Mouse (Mus musculus) B cell, adult (primary cell): ENCODE measurements around the gene Ccdc142. TPM values are rescaled to one million over a fixed set of nuclear protein-coding genes. Genes with fewer than 3 reads are reported as not detected.

Experiments used
- total RNA-seq: library from RNA; stranded (reverse); gene quantifications from 4 replicates; pipeline ENCODE4 v1.2.4, GENCODE M21; 2023; ENCODE audit not compliant: inconsistent age

Ccdc142 gene
- 15.9 to 23.6 TPM (median 20.1 TPM) in 4 replicates for total RNA-seq

DNA sequence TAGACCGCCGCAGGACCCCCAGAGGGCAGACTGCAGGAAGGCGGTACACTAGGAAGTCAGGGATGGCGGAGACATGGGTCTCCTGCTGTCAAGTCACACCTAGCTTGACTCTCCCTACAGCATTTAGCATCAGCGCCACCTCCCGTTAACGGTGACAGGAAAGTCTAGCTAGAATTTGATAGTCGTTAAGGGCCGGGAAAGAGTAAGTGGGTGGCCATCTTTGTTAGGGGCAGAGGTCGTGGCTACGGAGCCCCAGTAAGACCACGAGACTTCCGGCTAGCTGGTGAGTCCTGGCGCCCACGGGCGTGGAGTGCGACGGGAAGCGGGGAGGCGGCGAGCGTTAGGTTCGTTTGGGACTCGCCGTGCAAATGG is at the start of gene Ccdc142, which contains the start of gene Gm42688:
Ccdc142 (plus strand) TSS at position 286 of the 372 bp plus-strand sequence.
Gm42688 (plus strand) TSS at position 302 of the 372 bp plus-strand sequence.

GRCm38 (mm10) chr6:83054074-83054851 is 47.1 kb upstream of the Ccdc142 start, which contains the start of gene Aup1:
Gene Aup1, plus strand, starts transcription at chr6:83054521.

GRCm38 (mm10) chr6:83054871-83055431 is 46.5 kb upstream of the Ccdc142 start, which contains the start of gene Htra2:
Gene Htra2, minus strand, starts transcription at chr6:83055273.

GRCm38 (mm10) chr6:83057790-83058189 is 43.6 kb upstream of the Ccdc142 start, which contains the start of gene Dqx1:
Gene Dqx1, plus strand, starts transcription at chr6:83057844.

GRCm38 (mm10) chr6:83070247-83070310 is 31.3 kb upstream of the Ccdc142 start, which contains the start of gene Tlx2:
Gene Tlx2, minus strand, starts transcription at chr6:83070293.

GRCm38 (mm10) chr6:83077630-83078323 is 23.6 kb upstream of the Ccdc142 start, which contains the start of gene Pcgf1:
Gene Pcgf1, plus strand, starts transcription at chr6:83077869.

GRCm38 (mm10) chr6:83086121-83087035 is 15.0 kb upstream of the Ccdc142 start, which contains the start of gene Lbx2:
Gene Lbx2, plus strand, starts transcription at chr6:83086367.

GRCm38 (mm10) chr6:83108762-83109668 is 7.6 kb downstream of the Ccdc142 start, which contains the start of gene Mrpl53:
Gene Mrpl53, plus strand, starts transcription at chr6:83109040.

DNA sequence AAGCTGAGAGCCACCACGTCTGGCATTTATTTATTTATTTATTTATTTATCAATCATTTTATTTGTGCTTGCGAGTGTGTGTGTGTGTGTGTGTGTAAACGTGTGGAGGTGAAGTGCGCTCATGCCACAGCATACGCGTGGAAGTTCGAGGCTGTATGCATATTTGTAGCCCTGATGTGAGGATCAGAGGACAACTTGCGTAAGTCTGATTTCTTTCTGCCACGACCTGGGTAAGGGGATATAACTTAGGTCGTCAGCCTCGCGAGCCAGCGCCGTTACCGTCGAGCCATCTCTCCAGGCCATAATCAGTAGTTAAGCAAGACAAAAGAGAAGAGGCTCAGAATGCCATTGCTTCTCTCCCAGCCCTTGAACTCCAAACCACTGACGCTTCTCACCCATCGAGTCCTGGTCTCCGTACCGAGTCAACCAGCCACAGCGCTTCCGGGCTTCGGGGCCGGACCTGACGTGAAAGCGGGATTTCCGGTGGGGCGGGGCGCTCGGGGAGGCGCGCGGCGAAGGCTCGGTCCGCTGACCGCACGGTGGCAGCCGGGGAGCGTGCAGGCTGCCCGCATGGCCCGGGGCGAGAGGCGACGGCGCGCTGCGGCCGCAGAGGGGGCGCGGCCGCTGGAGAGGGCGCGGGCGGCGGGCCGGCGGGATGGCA is 13.7 kb downstream of the Ccdc142 start, which contains the start of gene Mogs:
Mogs (plus strand) TSS at position 486 of the 661 bp plus-strand sequence.

DNA sequence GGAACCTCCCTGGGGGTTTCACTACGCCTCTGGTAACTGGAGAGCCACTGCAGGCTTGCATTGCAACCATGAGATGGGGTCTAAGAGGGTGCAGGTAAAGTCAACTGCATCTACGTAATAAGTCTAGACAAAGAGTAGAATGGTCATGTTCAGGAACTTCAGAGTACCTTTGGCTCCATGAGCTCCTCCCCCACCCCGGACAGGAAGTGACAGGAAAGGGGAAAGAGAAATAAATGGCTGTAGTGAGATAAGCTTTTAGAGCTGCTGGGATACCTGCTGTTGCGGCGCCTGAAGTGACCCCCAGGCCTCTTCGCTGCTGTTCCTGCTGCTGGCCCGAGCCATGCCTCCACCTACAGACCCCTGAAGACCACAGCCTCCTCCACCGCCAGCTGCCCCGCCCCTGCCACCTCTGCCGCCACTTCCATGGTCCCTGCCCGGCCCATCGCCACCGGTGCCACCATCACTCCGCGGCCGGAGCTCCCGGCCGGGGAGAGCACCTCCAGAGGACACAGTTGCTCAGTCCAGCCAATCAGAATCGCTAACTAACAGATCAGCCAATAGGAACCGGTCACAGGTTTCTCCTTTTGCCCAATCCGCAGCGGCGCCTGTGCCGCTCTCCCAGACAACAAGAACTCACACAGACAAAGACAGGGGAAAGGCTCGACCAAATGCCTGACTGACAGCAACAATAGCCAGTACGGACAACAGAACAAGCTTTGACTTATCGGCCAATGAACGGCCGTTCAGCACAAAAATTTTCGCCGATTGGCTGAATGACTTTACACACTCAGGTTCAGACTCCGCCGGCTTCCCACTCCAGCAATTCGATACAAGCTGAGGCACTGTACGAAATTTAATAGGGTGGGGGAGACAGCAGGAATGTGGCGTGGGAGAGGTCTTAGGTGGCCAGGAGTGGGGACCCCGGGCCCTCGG is 19.8 kb downstream of the Ccdc142 start, which contains the start of gene Wbp1:
Wbp1 (minus strand) TSS at position 630 of the 933 bp plus-strand sequence.

DNA sequence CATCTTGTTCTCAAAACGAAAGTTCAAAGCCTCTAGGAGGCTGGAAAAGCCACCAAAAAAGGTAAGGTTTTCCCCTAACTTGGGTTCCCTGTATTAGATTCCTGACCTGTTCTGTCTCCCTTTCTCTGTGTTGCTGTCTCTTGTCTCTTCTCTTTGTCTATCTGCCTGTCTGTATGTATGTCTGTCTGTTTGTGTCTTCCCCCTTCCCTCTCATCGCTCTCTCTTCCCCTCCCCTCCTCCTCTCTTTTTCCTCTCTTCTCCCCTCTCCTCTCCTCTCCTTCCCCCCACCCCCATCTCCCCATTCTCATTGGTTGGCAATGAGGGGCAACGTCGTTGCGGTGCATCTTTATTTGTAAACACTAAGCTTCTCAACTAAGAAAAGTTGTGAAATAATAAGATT is 23.9 kb downstream of the Ccdc142 start, which contains the start of gene Ino80b:
Ino80b (minus strand) TSS at position 101 of the 400 bp plus-strand sequence.

DNA sequence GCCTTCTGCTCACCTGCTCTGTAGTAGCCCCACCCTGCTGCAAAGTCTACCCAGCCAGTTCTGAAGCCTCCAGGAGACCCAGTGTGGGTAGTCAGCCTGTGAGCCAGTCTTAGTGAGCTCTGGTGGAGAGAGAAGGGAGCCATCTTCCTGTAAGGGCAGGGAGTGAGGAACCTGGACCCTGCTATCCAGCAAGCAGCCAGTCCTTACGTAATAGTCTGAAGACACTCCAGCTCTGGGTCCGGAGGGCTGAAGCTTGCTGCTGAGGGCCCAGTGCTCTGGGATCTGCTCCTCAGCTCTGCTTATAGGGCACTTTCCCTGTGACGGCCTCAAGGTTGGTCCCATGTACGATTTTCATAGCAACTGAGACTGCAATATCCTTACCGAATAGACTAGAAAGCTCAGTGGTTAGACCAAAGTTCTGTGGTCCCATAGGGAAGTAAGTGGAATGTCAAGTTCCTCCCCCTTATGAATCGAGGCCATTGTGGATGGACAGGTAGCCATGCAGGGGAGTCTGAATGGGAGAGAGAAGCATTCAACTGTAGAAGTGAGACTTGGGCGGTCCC is 33.6 kb downstream of the Ccdc142 start, which contains the start of gene Rtkn:
Rtkn (plus strand) TSS at position 513 of the 563 bp plus-strand sequence.

DNA sequence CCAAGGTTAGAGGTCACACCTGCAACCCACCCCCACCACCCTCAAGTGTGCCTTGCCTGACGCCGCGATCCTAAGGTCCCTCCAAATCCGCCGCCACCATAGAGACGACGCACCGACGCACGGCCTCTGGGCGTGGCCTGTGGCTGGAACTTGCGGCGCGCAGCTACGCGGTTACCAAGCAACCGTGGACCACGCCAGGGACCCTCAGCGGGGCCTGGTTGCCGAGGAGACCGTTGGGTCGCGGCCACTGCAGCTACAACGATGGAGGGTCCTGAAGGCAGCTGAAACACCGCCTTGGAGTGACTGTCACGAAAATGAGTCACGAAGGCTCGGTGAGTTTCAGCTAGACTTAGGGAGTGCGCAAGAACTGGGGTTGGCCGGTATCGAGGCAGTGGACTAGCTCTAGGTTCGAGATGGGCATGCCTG is 54.9 kb downstream of the Ccdc142 start, which contains the start of the genes Wdr54 and 1700003E16Rik:
Wdr54 (minus strand) TSS at position 139 of the 426 bp plus-strand sequence.
1700003E16Rik (plus strand) TSS at position 146 of the 426 bp plus-strand sequence.

Other genes starting within 250 kb of the Ccdc142 start
- 0.24 to 0.64 TPM (median 0.47 TPM) in 4 replicates for gene Sema4f, start 161.8 kb upstream of the Ccdc142 start, total RNA-seq
- 4.1 to 6.3 TPM (median 4.5 TPM) in 4 replicates for gene M1ap, start 154.7 kb upstream of the Ccdc142 start, total RNA-seq
- gene Dok1, start 68.1 kb upstream of the Ccdc142 start, total RNA-seq = 27.3 to 33.2 TPM (median 32.8 TPM) in 4 replicates
- 0.39 to 1.2 TPM (median 0.51 TPM) in 4 replicates for gene Loxl3, start 67.4 kb upstream of the Ccdc142 start, total RNA-seq
- gene Aup1, start 47.1 kb upstream of the Ccdc142 start, total RNA-seq = 361 to 403 TPM (median 382 TPM) in 4 replicates
- gene Htra2, start 46.3 kb upstream of the Ccdc142 start, total RNA-seq = 50.0 to 64.9 TPM (median 56.3 TPM) in 4 replicates
- 9.5 to 12.1 TPM (median 10.8 TPM) in 4 replicates for gene Dqx1, start 43.8 kb upstream of the Ccdc142 start, total RNA-seq
- gene Tlx2, start 31.3 kb upstream of the Ccdc142 start, total RNA-seq = not detected in 4 replicates
- gene Pcgf1, start 23.7 kb upstream of the Ccdc142 start, total RNA-seq = 16.8 to 24.7 TPM (median 20.9 TPM) in 4 replicates
- gene Lbx2, start 15.2 kb upstream of the Ccdc142 start, total RNA-seq = not detected in 4 replicates
- gene Gm42688, start within 50 bp of the Ccdc142 start, total RNA-seq = 12.3 to 14.3 TPM (median 13.3 TPM) in 4 replicates
- 22.1 to 28.8 TPM (median 25.2 TPM) in 4 replicates for gene Mrpl53, start 7.4 kb downstream of the Ccdc142 start, total RNA-seq
- gene Mogs, start 13.9 kb downstream of the Ccdc142 start, total RNA-seq = 35.5 to 44.3 TPM (median 37.7 TPM) in 4 replicates
- gene Wbp1, start 20.0 kb downstream of the Ccdc142 start, total RNA-seq = 40.0 to 48.2 TPM (median 45.4 TPM) in 4 replicates
- 26.3 to 31.9 TPM (median 30.7 TPM) in 4 replicates for gene Ino80b, start 23.8 kb downstream of the Ccdc142 start, total RNA-seq
- not detected in 4 replicates for gene Rtkn, start 33.9 kb downstream of the Ccdc142 start, total RNA-seq
- gene Wdr54, start 54.8 kb downstream of the Ccdc142 start, total RNA-seq = 1.2 to 2.5 TPM (median 1.3 TPM) in 4 replicates
- not detected in 4 replicates for gene 1700003E16Rik, start 54.8 kb downstream of the Ccdc142 start, total RNA-seq
- 108 to 117 TPM (median 110 TPM) in 4 replicates for gene Dctn1, start 64.3 kb downstream of the Ccdc142 start, total RNA-seq
- gene Slc4a5, start 118.2 kb downstream of the Ccdc142 start, total RNA-seq = not detected in 4 replicates
- gene Mthfd2, start 224.3 kb downstream of the Ccdc142 start, total RNA-seq = 14.9 to 17.3 TPM (median 16.1 TPM) in 4 replicates
- gene Mob1a, start 224.4 kb downstream of the Ccdc142 start, total RNA-seq = 140 to 161 TPM (median 148 TPM) in 4 replicates
- gene Bola3, start 247.5 kb downstream of the Ccdc142 start, total RNA-seq = 34.6 to 47.8 TPM (median 38.6 TPM) in 4 replicates